In genomic region chr14:61683356-61683740, GRCm38 (mm10) we compare ENCODE assay signal across 7 mouse cellular contexts.
DNase-seq lines count a peak whose midpoint lies in the region; ATAC-seq and TF ChIP-seq lines count a peak whose summit lies in the region.

No protein-coding gene starts in this region.

- H3K4me1 ChIP-seq in lung, embryonic 14.5 days (ENCODE audit: insufficient read depth) = peaks cover 10% of the 10 kb centered on the region
- H3K4me1 ChIP-seq in embryonic facial prominence, embryonic 15.5 days = peaks cover 52% of the 10 kb centered on the region
- H3K4me1 ChIP-seq in hindbrain, embryonic 12.5 days = peaks cover 22% of the 10 kb centered on the region

- peak overlapping the region; percentile 87 for H3K4me3 ChIP-seq in lung, embryonic 14.5 days (ENCODE audit: low read depth, low read length)
- peak overlapping the region; percentile 65 for H3K4me3 ChIP-seq in embryonic facial prominence, embryonic 15.5 days (replicated peaks)
- peak overlapping the region; percentile 78; the same call in 1 of the 2 replicates for H3K4me3 ChIP-seq in hindbrain, embryonic 12.5 days
- H3K4me3 ChIP-seq in macrophage (ENCODE audit: inconsistent target) = peak overlapping the region; percentile 40

- H3K36me3 ChIP-seq in lung, embryonic 14.5 days (ENCODE audit: insufficient read depth) = no peaks in the 10 kb centered on the region
- no peaks in the 10 kb centered on the region for H3K36me3 ChIP-seq in embryonic facial prominence, embryonic 15.5 days
- no peaks in the 10 kb centered on the region for H3K36me3 ChIP-seq in hindbrain, embryonic 12.5 days
- no peaks in the 10 kb centered on the region for H3K36me3 ChIP-seq in macrophage (ENCODE audit: inconsistent target)

- peaks cover 32% of the 10 kb centered on the region for H3K79me2 ChIP-seq in macrophage (ENCODE audit: inconsistent target)

- no peak for TF ChIP-seq CTCF in lung, embryonic 14.5 days (IDR thresholded peaks at IDR 0.05; ENCODE audit: low read depth)

- peak overlapping the region; percentile 97; the same call in 1 of the 2 replicates for H3K27ac ChIP-seq in lung, embryonic 14.5 days (ENCODE audit: low read depth)
- H3K27ac ChIP-seq in embryonic facial prominence, embryonic 15.5 days (replicated peaks) = peak overlapping the region; percentile 93
- no peak overlapping the region for H3K27ac ChIP-seq in hindbrain, embryonic 12.5 days
- peak overlapping the region; percentile 93 for H3K27ac ChIP-seq in macrophage

- ATAC-seq in lung, embryonic 14.5 days (ENCODE audit: insufficient read depth) = no peak
- ATAC-seq in embryonic facial prominence, embryonic 15.5 days (ENCODE audit: insufficient number of reproducible peaks, low FRiP score, low TSS enrichment, low read depth) = no peak
- ATAC-seq in hindbrain, embryonic 12.5 days (ENCODE audit: low FRiP score) = no peak
- no peak for ATAC-seq in activated CD4-positive, CD25-positive, alpha-beta regulatory T cell, adult 4 months

- peak overlapping the region; percentile 96 for H3K4me2 ChIP-seq in lung, embryonic 14.5 days
- peak overlapping the region; percentile 97 for H3K4me2 ChIP-seq in embryonic facial prominence, embryonic 15.5 days (replicated peaks)
- H3K4me2 ChIP-seq in hindbrain, embryonic 12.5 days (replicated peaks) = peak overlapping the region; percentile 93

- no peak for DNase-seq in lung, embryonic 14.5 days
- DNase-seq in lung, postnatal 14 days = no peak
- DNase-seq in MN1 (ENCODE audit: low spot score) = no peak

- H3K27me3 ChIP-seq in lung, embryonic 14.5 days (ENCODE audit: insufficient read depth, low read length) = peaks cover 29% of the 10 kb centered on the region
- peaks cover 20% of the 10 kb centered on the region; the same call in 1 of the 2 replicates for H3K27me3 ChIP-seq in embryonic facial prominence, embryonic 15.5 days
- H3K27me3 ChIP-seq in hindbrain, embryonic 12.5 days = peaks cover 42% of the 10 kb centered on the region

- 10% methylated on average over 9 of the region's 9 CpGs for WGBS in lung, embryonic 14.5 days
- WGBS in embryonic facial prominence, embryonic 15.5 days = 18% methylated on average over 9 of the region's 9 CpGs
- WGBS in hindbrain, embryonic 12.5 days = 6% methylated on average over 9 of the region's 9 CpGs
- 17% methylated on average over 9 of the region's 9 CpGs for WGBS in macrophage (ENCODE audit: missing documents)

- H3K9me3 ChIP-seq in lung, embryonic 14.5 days (ENCODE audit: low read depth, low read length) = no peaks in the 10 kb centered on the region
- H3K9me3 ChIP-seq in embryonic facial prominence, embryonic 15.5 days (replicated peaks) = no peaks in the 10 kb centered on the region
- no peaks in the 10 kb centered on the region for H3K9me3 ChIP-seq in hindbrain, embryonic 12.5 days (replicated peaks)

- H3K9ac ChIP-seq in lung, embryonic 14.5 days = peak overlapping the region; percentile 88; the same call in 1 of the 2 replicates
- no peak overlapping the region for H3K9ac ChIP-seq in embryonic facial prominence, embryonic 15.5 days
- no peak overlapping the region; the same call in 1 of the 2 replicates for H3K9ac ChIP-seq in hindbrain, embryonic 12.5 days
